Mouse (Mus musculus): ENCODE data around the gene Mmp27.

DNA sequence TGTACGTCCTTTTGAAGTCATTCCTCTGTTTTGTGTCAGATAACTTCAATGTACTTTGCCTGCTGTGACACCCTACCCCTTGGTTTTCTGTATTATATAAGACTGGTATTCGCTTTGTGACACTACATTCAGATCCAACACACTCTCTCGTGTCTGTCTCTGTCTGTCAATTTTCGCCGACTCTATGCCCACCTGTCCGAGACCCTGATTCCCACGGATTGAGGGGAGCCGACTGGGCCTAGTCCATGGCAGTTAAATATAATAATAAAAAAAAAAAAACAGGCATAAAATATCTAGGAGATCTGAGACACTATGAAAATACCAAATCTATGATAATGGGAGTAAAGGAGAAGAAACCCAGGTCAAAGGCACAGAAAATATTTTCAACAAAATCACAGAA, 18.9 kb downstream of the Mmp27 start:
- TF ChIP-seq CTCF (conservative IDR thresholded peaks at IDR 0.05; ENCODE audit: low read length) = no peak
- no peak for TF ChIP-seq NANOG (IDR thresholded peaks at IDR 0.05; ENCODE audit: borderline replicate concordance, low read length)
- TF ChIP-seq POU5F1 (IDR thresholded peaks at IDR 0.05; ENCODE audit: borderline replicate concordance, low read length) = no peak
